In the genomic region with DNA sequence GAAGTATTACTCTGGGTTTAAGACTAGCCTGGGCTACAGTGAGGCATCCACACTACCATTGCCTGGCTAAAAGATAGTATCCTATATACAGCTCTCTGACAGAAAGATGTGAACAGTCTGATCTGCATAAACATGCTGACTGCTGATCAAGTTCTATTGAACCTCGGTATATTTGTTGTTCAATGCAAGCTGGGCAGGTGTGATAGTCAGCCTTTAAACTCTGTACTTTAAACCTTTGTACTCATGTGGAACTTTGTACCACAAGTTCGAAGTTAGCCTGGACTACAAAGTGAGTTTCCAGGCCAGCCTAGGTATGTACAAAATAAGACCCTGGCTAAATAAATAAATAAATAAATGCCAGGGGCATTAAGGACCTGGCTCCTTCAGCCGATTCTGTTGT, we compare ENCODE assay signal across 15 mouse cellular contexts.
"Had no signal": no experiment of that assay in that cellular context is flagged by ENCODE, and none has a peak within 500 bp of the region (broad histone marks: within the 10 kb centered on the region; RNA-seq: fewer than 3 reads in every experiment).

No protein-coding gene starts in this region.

- DNase-seq: lung, adult 2 months; lung, postnatal 14 days; lung, postnatal 36 days; right cerebral cortex, postnatal 14 days; thymus, adult 2 months; thymus, postnatal 25 days; thymus, postnatal 4 days had no signal

- H3K27me3 ChIP-seq: lung, embryonic 15.5 days; megakaryocyte, embryonic 14.5 days; midbrain, embryonic 13.5 days; midbrain, embryonic 15.5 days; neural tube, embryonic 12.5 days; stomach, embryonic 15.5 days had no signal

- H3K4me3 ChIP-seq: lung, embryonic 15.5 days; megakaryocyte, embryonic 14.5 days; midbrain, embryonic 13.5 days; midbrain, embryonic 15.5 days; neural tube, embryonic 12.5 days; stomach, embryonic 15.5 days had no signal

- H3K9ac ChIP-seq: lung, embryonic 15.5 days; midbrain, embryonic 13.5 days; midbrain, embryonic 15.5 days; neural tube, embryonic 12.5 days; stomach, embryonic 15.5 days had no signal

- H3K27ac ChIP-seq: lung, embryonic 15.5 days; macrophage; midbrain, embryonic 13.5 days; midbrain, embryonic 15.5 days; neural tube, embryonic 12.5 days; stomach, embryonic 15.5 days; stomach, postnatal 0 days had no signal

- H3K4me1 ChIP-seq: lung, embryonic 15.5 days; megakaryocyte, embryonic 14.5 days; midbrain, embryonic 13.5 days; midbrain, embryonic 15.5 days; neural tube, embryonic 12.5 days; stomach, embryonic 15.5 days had no signal
